Mouse (Mus musculus): ENCODE measurements around the gene Fam83g. TPM values are rescaled to one million over a fixed set of nuclear protein-coding genes. Genes with fewer than 3 reads are reported as not detected.
"Not testable (repeated sequence)": the region's sequence is repeated elsewhere in the genome, so short reads cannot be mapped to it uniquely, and the experiment has no call there.

Fam83g gene
- 0.06 and 0.13 TPM in 2 replicates for polyA plus RNA-seq (2012; rRNA removed)

GRCm38 (mm10) chr11:61683907-61684731 is at the start of gene Fam83g:
Fam83g (plus strand) TSS chr11:61684091.
- DNase-seq (ENCODE audit: extremely low spot score in 1 of 2, low spot score in 1 of 2) = no peak

GRCm38 (mm10) chr11:61636309-61636708 is 47.6 kb upstream of the Fam83g start:
- DNase-seq (ENCODE audit: extremely low spot score in 1 of 2, low spot score in 1 of 2) = not testable (repeated sequence)

- DNase-seq (ENCODE audit: extremely low spot score in 1 of 2, low spot score in 1 of 2) = no peak
Observed at GRCm38 (mm10) chr11:61637413-61637812, 46.5 kb upstream of the Fam83g start.

- DNase-seq (ENCODE audit: extremely low spot score in 1 of 2, low spot score in 1 of 2) = no peak
Observed at GRCm38 (mm10) chr11:61637856-61638255, 46.0 kb upstream of the Fam83g start.

GRCm38 (mm10) chr11:61638764-61639536 is 44.9 kb upstream of the Fam83g start:
- no peak for DNase-seq (ENCODE audit: extremely low spot score in 1 of 2, low spot score in 1 of 2)

GRCm38 (mm10) chr11:61639601-61640177 is 44.2 kb upstream of the Fam83g start:
- no peak for DNase-seq (ENCODE audit: extremely low spot score in 1 of 2, low spot score in 1 of 2)

- not testable (repeated sequence) for DNase-seq (ENCODE audit: extremely low spot score in 1 of 2, low spot score in 1 of 2)
Observed at GRCm38 (mm10) chr11:61640585-61640984, 43.3 kb upstream of the Fam83g start.

- no peak for DNase-seq (ENCODE audit: extremely low spot score in 1 of 2, low spot score in 1 of 2)
Observed at GRCm38 (mm10) chr11:61642106-61642505, 41.8 kb upstream of the Fam83g start.

GRCm38 (mm10) chr11:61643184-61643961 is 40.5 kb upstream of the Fam83g start:
- no peak for DNase-seq (ENCODE audit: extremely low spot score in 1 of 2, low spot score in 1 of 2)

GRCm38 (mm10) chr11:61644576-61645326 is 39.1 kb upstream of the Fam83g start:
- DNase-seq (ENCODE audit: extremely low spot score in 1 of 2, low spot score in 1 of 2) = peak; percentile 57 to 86

- DNase-seq (ENCODE audit: extremely low spot score in 1 of 2, low spot score in 1 of 2) = no peak
Observed at GRCm38 (mm10) chr11:61645357-61645857, 38.5 kb upstream of the Fam83g start.

- no peak for DNase-seq (ENCODE audit: extremely low spot score in 1 of 2, low spot score in 1 of 2)
Observed at GRCm38 (mm10) chr11:61646499-61647039, 37.3 kb upstream of the Fam83g start.

- no peak for DNase-seq (ENCODE audit: extremely low spot score in 1 of 2, low spot score in 1 of 2)
Observed at GRCm38 (mm10) chr11:61647110-61647910, 36.6 kb upstream of the Fam83g start.

- no peak for DNase-seq (ENCODE audit: extremely low spot score in 1 of 2, low spot score in 1 of 2)
Observed at GRCm38 (mm10) chr11:61647956-61648748, 35.7 kb upstream of the Fam83g start.

GRCm38 (mm10) chr11:61648749-61649115 is 35.2 kb upstream of the Fam83g start:
- DNase-seq (ENCODE audit: extremely low spot score in 1 of 2, low spot score in 1 of 2) = peak; percentile 52 to 83

- no peak for DNase-seq (ENCODE audit: extremely low spot score in 1 of 2, low spot score in 1 of 2)
Observed at GRCm38 (mm10) chr11:61649163-61649580, 34.7 kb upstream of the Fam83g start.

- no peak for DNase-seq (ENCODE audit: extremely low spot score in 1 of 2, low spot score in 1 of 2)
Observed at GRCm38 (mm10) chr11:61649626-61650025, 34.3 kb upstream of the Fam83g start.

Data from frontal cortex, adult 2 months (tissue).